Mouse (Mus musculus) frontal cortex, adult (tissue): Measurements from ENCODE around the gene Stat5b.

Experiments used
- ATAC-seq: cut with Nextera tagmentation; 2 replicates; pipeline ENCODE4 v1.9.2; 2017; ENCODE audit warnings: mild to moderate bottlenecking, moderate library complexity, mixed read lengths; ENCODE audit not compliant: low TSS enrichment

The Stat5b gene

DNA sequence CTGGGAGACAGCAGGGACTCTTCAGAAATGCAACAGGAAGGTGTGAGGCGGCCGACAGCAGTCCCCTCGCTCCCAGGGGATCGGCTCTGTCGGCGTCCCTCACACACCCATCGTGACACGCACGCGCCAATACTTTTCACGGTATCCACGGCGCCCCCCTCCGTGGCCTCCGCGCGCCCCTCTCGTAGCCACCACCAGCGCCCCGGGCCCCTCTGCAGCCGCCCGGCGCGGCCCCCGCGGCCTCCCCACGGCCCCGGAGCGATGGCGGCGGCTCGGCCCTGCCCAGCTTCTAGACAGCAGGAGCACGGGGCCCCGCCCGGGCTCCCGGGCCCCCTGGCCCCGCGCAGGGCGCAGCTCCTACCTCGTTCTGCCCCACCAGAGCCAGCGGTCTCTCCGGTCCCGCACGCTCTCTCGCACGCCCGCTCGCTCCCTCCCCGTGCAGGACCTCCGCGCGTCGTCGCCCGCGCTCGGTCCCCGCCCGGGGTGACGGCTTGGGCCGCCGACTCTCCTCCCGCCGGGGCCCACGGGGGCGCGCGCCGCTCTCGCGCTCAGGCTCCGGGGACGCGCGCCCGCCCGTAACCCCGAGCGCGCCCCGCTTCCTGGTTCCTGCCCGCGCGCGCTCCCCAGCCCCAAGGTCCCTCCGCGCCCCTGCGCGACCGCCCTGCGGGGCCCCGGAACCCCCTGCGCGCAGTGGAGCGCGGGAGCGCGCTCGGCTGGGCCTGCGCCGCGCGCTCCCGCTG, at the start of gene Stat5b:
TSS of gene Stat5b (minus strand) at position 687 of the 740 bp plus-strand sequence.
- ATAC-seq = peak; percentile 69

DNA sequence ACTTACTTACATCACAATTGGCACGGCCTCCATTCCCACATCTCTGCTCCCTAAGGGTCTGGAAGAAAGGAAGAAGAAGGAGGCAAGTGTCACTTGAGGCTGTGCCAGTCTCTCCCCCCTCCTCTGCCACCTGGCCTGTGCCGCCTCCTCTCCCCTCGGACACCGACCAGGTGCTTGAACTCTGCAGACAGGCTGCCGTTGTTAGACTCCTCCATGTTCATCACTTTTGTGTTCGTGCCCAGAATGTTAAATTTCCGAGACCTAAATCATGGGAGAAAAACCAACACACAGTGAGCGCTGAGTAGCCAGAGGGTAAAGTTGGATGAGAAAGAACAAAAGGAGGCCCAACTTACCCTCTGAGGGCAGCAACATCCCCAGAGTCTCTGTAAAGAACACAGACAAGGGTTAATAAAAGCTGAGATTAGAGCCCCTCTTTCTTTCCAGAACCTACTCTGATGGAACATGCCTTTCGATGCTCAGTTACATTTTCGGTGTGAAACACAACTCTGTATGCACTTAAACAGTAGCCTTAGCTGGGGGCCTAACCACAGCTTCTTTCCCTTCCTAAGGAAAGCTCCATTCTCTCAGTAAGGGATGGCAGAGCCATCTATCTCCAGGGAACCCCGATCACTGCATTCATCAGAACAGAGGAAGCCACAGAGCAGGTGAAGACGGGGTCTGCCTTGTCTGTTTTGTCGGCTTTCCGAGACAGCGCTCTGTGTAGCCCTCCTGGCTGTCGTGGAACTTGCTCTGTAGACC, 48.1 kb upstream of the Stat5b start:
- ATAC-seq = no peak

DNA sequence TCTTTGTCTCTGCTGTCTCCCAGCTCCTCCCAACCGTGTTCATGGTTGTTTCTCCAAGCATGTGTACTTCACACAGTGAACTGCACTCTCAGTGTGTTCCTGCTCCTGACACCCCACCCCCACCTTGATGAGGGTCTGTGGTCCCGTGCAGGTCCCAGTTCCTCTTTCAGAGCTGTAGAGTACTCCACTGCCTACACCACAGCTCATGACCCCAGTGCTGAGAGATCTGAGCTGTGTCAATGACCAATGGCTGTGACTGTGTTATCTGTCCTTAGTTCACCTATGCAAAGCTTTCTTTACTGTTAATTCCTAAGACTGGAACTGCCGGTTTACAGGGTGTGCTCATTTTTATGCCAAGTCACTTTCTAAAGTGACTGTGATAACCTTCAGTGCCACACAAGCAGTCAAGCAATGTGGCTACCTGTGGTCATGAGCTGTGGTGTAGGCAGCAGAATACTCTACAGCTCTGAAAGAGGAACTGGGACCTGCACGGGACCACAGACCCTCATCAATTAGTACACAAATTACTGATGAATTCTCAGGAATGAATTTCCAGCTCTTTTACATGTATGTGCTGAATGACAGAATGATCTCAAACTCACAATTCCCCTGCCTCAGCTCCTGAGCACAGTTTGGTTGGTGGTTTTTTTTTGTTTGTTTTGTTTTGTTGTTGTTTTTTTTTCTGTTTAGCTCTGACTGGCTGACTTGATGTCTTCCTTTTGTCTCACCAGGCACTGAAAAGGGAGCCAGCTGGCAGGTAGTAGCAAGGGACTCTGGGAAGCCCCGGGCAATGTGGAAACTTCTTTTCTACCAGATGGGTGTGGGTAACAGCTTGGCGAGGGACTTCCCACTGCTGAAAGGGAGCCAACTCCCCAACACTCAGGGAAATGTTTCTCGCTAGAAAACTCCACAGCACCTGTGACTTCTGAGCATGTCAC, 47.0 kb upstream of the Stat5b start:
- ATAC-seq = no peak

- no peak for ATAC-seq
Observed at GRCm38 (mm10) chr11:100896078-100896477, 45.6 kb upstream of the Stat5b start.

GRCm38 (mm10) chr11:100894146-100894918, 43.8 kb upstream of the Stat5b start:
- ATAC-seq = no peak

- ATAC-seq = peak; percentile 91
Observed at GRCm38 (mm10) chr11:100893482-100893881, 43.0 kb upstream of the Stat5b start.

DNA sequence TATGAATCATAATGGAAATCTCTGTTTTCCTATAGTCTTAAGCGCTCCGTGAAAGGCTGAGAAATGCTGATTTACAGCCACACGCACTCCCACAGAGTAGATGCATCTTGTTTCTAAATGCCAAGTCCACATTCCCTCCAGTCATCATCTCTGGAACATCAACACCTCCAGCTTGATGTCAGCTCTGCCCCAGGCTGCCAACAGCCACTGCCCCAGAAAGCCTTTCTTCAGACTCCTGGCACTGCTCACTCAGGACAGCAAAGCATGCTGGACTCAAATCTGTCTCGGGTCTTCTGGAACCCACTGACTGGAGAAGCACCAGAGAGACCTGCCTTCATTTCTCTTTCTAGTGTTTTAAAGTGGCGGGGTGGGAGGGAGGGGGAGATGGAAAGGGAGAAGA, 41.9 kb upstream of the Stat5b start:
- peak; percentile 27; the same call in 1 of the 2 replicates for ATAC-seq

- no peak for ATAC-seq
Observed at GRCm38 (mm10) chr11:100891256-100892123, 41.0 kb upstream of the Stat5b start.

DNA sequence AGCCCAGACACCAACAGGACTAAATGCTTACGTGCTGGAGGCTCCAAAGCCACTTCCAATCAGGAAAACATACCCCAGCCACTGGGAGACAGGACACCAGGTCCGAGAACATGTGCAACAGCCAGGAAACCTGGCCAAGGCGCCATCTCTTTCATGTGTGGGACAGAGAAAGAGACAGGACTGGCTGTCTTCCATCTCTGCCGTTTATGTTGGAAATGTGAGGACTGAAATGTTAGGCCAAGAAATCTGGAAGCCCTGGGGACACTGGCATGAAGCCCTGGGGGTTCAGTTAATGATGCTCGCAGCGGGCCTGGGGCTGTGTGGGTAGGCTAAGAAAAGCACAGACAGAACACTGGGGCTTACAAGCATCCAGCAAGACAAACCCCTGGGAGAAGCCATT, 40.0 kb upstream of the Stat5b start:
- no peak for ATAC-seq

DNA sequence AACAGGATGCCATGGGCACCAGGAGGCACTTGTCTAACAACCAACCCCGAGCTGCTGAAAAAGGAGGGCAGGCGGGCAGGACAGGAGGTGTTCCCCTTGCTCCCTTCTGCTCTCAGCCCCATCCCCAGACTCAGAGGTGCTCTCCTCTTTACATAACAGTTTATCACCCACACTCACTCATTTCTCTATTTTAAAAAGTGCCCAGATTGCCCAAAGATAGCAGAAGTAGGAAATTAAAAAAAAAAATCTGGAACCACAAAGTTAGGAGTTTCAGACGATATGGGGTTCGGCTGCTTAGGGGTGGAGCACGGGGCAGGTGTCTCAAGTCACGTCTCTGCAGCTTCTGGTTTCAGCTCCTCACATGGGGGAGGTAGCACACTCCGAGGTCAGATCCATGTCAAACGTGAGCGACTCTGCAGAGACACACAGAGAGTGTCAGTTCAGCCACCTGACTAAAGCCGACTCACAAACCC, 37.9 kb upstream of the Stat5b start:
- ATAC-seq = no peak

GRCm38 (mm10) chr11:100887764-100888163, 37.2 kb upstream of the Stat5b start:
- ATAC-seq = no peak

DNA sequence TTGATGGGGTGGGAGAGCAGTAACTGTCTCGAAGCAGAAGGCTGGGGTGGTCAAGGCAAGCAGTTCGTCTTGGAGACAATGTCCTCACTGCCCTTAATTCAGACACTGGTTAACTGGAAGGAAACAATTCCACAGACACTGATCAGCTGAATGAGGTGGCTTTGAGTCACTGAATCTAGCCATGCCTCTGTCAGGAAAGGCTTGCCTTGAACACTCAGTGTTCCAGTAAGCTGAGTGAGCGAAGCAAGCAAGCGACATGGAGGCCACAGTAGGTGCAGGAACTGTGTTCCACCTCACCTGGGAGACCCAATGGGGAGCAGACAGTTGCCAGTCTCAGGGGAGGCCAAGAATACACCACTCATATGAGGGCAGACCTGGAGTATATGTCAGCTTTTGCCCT, 36.7 kb upstream of the Stat5b start:
- no peak for ATAC-seq

DNA sequence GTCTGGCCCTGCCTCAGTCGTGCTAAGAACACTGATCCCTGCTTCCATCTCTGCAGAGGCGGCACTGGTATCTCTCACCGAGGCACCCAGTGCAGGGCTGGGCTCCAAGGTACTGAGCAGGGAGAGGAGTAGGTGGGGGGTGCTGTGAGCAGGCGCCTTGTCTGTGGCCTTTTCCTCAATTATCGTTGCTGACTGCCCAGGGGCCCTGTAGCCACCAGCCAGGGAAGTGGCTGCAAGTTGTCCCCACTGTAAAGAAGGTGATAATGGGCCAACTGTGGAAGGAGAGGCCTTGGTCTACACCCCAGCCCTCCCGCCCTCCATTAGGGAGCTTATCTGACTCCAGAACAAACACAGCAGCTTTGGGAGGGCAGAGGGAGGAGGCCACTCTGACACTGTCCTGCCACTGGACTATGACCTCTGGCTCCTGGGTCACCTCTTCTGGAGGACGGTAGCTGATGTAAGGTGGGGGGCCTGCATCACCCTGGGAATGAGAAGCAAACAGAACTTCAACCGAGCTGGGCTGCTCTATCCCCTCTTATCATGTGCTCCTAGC, 35.7 kb upstream of the Stat5b start:
- ATAC-seq = no peak

DNA sequence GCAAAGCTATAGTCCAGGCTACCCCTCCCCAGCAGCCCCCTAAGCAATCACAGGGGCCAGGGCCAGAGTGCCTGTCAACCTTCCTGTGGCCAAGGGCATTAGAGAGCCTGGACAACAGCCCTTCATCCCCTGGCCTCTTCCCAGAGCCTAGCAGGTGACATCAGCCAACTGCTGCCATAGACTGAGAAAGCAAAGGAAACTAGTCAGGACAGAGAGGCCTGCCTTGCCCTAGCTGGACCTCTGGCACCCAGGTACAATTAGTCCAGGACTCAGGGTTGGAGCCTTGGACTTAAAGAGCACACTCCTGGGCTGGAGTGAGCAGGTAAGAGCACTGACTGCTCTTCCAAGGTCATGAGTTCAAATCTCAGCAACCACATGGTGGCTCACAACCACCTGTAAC, 34.9 kb upstream of the Stat5b start:
- ATAC-seq = no peak

DNA sequence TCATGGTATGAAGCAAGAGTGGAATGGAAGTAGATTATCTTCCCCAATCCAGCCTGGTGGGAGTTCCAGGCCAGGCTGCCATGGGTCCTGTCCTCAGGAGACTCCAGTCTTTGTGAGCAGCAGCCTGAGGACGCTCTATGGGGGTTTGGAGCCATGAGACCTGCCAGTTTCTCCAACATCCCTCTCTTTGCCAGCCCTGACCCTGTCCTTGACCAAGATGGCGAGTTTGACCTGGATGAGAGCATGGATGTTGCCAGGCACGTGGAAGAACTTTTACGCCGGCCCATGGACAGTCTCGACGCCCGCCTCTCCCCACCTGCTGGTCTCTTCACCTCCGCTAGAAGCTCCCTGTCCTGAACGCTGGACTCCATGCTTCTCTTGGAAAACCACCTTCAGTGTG, 33.1 kb upstream of the Stat5b start:
- ATAC-seq = no peak

GRCm38 (mm10) chr11:100879321-100880078, 29.0 kb upstream of the Stat5b start:
- ATAC-seq = no peak

GRCm38 (mm10) chr11:100875761-100876160, 25.2 kb upstream of the Stat5b start:
- ATAC-seq = no peak

DNA sequence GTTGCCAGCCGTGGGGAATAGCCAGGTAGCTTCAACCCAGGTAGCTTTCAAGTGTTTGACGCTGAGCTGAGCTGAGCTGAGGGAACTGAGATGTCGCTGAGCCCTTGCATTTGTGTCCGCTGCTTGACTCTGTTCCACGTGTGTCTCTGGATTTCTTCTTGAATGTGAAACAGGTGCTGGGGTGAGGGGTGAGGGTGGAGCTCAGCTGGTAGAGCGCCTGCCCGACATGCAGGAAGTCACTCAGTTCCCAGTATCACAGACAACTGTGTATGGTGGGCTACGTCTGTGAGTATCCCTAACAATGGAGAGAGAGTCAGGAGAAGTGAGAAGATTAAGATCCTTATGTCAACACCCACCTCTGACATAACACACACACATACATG, 20.4 kb upstream of the Stat5b start:
- no peak for ATAC-seq

DNA sequence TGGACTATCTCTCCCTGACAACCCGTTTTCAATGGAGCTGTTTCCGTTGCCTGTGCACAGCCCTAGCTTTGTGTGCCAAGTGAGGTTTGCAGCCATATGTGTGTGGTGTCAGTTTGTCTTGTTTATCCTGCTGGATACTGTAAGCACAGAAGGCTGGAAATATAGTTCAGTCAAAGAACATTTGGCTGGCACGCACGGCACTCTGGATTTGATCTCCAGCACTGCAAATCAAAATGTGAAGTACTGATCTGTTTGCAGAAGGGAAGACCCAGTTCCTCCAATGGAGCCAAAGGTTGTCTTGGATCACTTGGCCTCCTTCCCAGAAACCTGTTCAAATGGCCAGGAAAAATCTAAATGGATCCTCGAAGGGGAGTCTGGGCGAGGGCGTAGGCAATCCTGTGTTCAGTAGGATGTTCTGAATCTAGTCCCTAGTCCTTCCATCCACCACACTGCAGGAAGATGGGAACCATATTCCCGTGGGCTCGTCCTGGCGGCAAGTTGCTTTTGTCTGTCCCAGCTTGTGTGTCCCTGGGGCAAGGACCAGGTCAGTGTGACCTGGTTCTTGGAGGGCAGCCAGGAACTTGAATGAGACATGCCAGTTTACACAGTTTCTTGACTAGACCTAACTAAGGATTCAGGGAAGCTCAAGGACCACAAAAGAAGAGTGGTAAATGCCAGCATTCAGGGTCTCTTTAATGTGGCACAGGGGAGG, 19.9 kb upstream of the Stat5b start:
- peak; percentile 59 for ATAC-seq
